Mouse (Mus musculus) bone marrow, adult 2 months (tissue): ENCODE results near the gene Tle2.

Experiments
- CTCF ChIP-seq: fragments of 200-500 bp; IDR thresholded peaks from 2 replicates; pipeline ENCODE4 v1.5.1; 2011; ENCODE audit warnings: low read length, control low read depth; ENCODE audit not compliant: control insufficient read depth, insufficient read depth
- POLR2A ChIP-seq: fragments of 200-500 bp; IDR thresholded peaks from 2 replicates; pipeline ENCODE4 v1.6.1; 2011; ENCODE audit warnings: low read depth, mild to moderate bottlenecking, control low read depth, low read length, borderline replicate concordance; ENCODE audit not compliant: control insufficient read depth

DNA sequence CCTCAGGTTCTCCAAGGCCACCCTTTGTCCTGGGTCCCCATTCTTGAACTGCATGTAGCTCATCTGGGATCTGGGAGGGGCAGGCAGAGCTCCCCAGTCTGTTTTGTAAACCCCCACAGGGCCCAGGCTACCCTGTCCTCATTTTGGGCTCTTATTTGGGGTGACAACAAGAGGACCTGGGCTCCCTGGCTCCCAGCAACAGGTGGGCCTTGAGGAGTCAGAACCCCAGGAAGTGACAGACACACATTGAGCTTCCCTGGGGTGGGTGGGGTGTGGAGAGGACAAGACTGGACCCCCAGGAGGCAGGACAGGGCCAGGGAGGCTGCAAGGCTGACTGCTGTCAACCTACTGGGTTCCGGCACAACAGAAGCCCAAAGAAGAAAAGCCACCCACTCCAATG, 30.7 kb upstream of the Tle2 start:
- TF ChIP-seq POLR2A (no peak), CTCF (no peak)
